Mouse (Mus musculus): ENCODE data around the gene Galnt13. TPM values are rescaled to one million over a fixed set of nuclear protein-coding genes. Genes with fewer than 3 reads are reported as not detected.

Galnt13 gene
- polyA plus RNA-seq (2015; fragmentation: Nextera tagmentation; extraction: Ambion mirVana): 0.14 TPM in 1 of 2 replicates, not detected in the other

- H3K27ac ChIP-seq: no peak within 1 kb of the TSS
- DNase-seq (ENCODE audit: low spot score) (peak; percentile 7), ATAC-seq (replicated peaks; ENCODE audit: low FRiP score, low read depth) (peak; percentile 84)
- peaks cover 29% of the 10 kb centered on the region for H3K27me3 ChIP-seq (ENCODE audit: insufficient read depth, low read length)
- no peak for TF ChIP-seq CTCF (IDR thresholded peaks at IDR 0.05; ENCODE audit: low read depth)
- H3K4me1 ChIP-seq (replicated peaks; ENCODE audit: insufficient read depth, low read length): no peaks in the 10 kb centered on the region
- H3K4me2 ChIP-seq (ENCODE audit: low read length): peak within 1 kb of the TSS; percentile 71
- no peak within 1 kb of the TSS for H3K9ac ChIP-seq (ENCODE audit: low read depth, low read length)
- no peaks in the 10 kb centered on the region for H3K36me3 ChIP-seq (ENCODE audit: insufficient read depth, low read length)
- peak within 1 kb of the TSS; percentile 36 for H3K4me3 ChIP-seq (replicated peaks; ENCODE audit: low read depth, low read length)
- H3K9me3 ChIP-seq (replicated peaks; ENCODE audit: low read length): no peaks in the 10 kb centered on the region
- under 1% methylated on average over 75 of the region's 81 CpGs for WGBS
These were observed at the start of gene Galnt13 for GRCm38 (mm10) chr2:54435937-54436735. Gene Galnt13 (plus strand): TSS chr2:54436317.

- peak; percentile 46 for DNase-seq (ENCODE audit: low spot score)
- Histone ChIP-seq H3K36me3 (ENCODE audit: insufficient read depth, low read length) (no peaks in the 10 kb centered on the region), H3K4me3 (replicated peaks; ENCODE audit: low read depth, low read length) (no peak overlapping the region), H3K9ac (ENCODE audit: low read depth, low read length) (no peak overlapping the region), H3K4me2 (ENCODE audit: low read length) (no peak overlapping the region), H3K9me3 (replicated peaks; ENCODE audit: low read length) (no peaks in the 10 kb centered on the region), H3K27me3 (ENCODE audit: insufficient read depth, low read length) (peaks cover 9% of the 10 kb centered on the region; the same call in 1 of the 2 replicates), H3K27ac (no peak overlapping the region), H3K4me1 (replicated peaks; ENCODE audit: insufficient read depth, low read length) (no peaks in the 10 kb centered on the region)
- no peak for TF ChIP-seq CTCF (IDR thresholded peaks at IDR 0.05; ENCODE audit: low read depth)
- 51% methylated on average over 2 of the region's 2 CpGs for WGBS
- no peak for ATAC-seq (replicated peaks; ENCODE audit: low FRiP score, low read depth)
These were observed 5.1 kb upstream of the Galnt13 start for GRCm38 (mm10) chr2:54431060-54431459.

- ATAC-seq (replicated peaks; ENCODE audit: low FRiP score, low read depth): no peak
- no peak for TF ChIP-seq CTCF (IDR thresholded peaks at IDR 0.05; ENCODE audit: low read depth)
- DNase-seq (ENCODE audit: low spot score): no peak
- Histone ChIP-seq H3K4me1 (replicated peaks; ENCODE audit: insufficient read depth, low read length) (no peaks in the 10 kb centered on the region), H3K9me3 (replicated peaks; ENCODE audit: low read length) (no peaks in the 10 kb centered on the region), H3K36me3 (ENCODE audit: insufficient read depth, low read length) (no peaks in the 10 kb centered on the region), H3K4me2 (ENCODE audit: low read length) (no peak overlapping the region), H3K9ac (ENCODE audit: low read depth, low read length) (no peak overlapping the region), H3K27ac (no peak overlapping the region), H3K27me3 (ENCODE audit: insufficient read depth, low read length) (peaks cover 29% of the 10 kb centered on the region), H3K4me3 (replicated peaks; ENCODE audit: low read depth, low read length) (no peak overlapping the region; the same call in 1 of the 2 replicates)
- 43% methylated on average over 10 of the region's 10 CpGs for WGBS
These were observed 737 bp upstream of the Galnt13 start for GRCm38 (mm10) chr2:54435380-54435779.

- WGBS: 2% methylated on average over 40 of the region's 42 CpGs
- no peak for DNase-seq (ENCODE audit: low spot score)
These were observed 801 bp downstream of the Galnt13 start for GRCm38 (mm10) chr2:54436736-54437500.

GRCm38 (mm10) chr2:54437501-54437830 is 1.3 kb downstream of the Galnt13 start:
- peaks cover 29% of the 10 kb centered on the region for H3K27me3 ChIP-seq (ENCODE audit: insufficient read depth, low read length)
- ATAC-seq (replicated peaks; ENCODE audit: low FRiP score, low read depth) (no peak), DNase-seq (ENCODE audit: low spot score) (no peak)
- no peak overlapping the region for H3K4me2 ChIP-seq (ENCODE audit: low read length)
- no peaks in the 10 kb centered on the region for H3K4me1 ChIP-seq (replicated peaks; ENCODE audit: insufficient read depth, low read length)
- no peak overlapping the region for H3K9ac ChIP-seq (ENCODE audit: low read depth, low read length)
- H3K36me3 ChIP-seq (ENCODE audit: insufficient read depth, low read length): no peaks in the 10 kb centered on the region
- no peak overlapping the region for H3K4me3 ChIP-seq (replicated peaks; ENCODE audit: low read depth, low read length)
- no peak overlapping the region for H3K27ac ChIP-seq
- H3K9me3 ChIP-seq (replicated peaks; ENCODE audit: low read length): no peaks in the 10 kb centered on the region
- WGBS: 4% methylated on average over 9 of the region's 9 CpGs
- TF ChIP-seq CTCF (IDR thresholded peaks at IDR 0.05; ENCODE audit: low read depth): no peak

More at GRCm38 (mm10) chr2:54436736-54437500, 801 bp downstream of the Galnt13 start:
- Histone ChIP-seq H3K4me2 (ENCODE audit: low read length) (peak overlapping the region; percentile 71), H3K4me1 (replicated peaks; ENCODE audit: insufficient read depth, low read length) (no peaks in the 10 kb centered on the region), H3K9me3 (replicated peaks; ENCODE audit: low read length) (no peaks in the 10 kb centered on the region), H3K4me3 (replicated peaks; ENCODE audit: low read depth, low read length) (peak overlapping the region; percentile 36), H3K36me3 (ENCODE audit: insufficient read depth, low read length) (no peaks in the 10 kb centered on the region), H3K9ac (ENCODE audit: low read depth, low read length) (no peak overlapping the region), H3K27me3 (ENCODE audit: insufficient read depth, low read length) (peaks cover 29% of the 10 kb centered on the region), H3K27ac (no peak overlapping the region)
- TF ChIP-seq CTCF (IDR thresholded peaks at IDR 0.05; ENCODE audit: low read depth): no peak
- peak; percentile 17; the same call in 1 of the 2 replicates for ATAC-seq (replicated peaks; ENCODE audit: low FRiP score, low read depth)

GRCm38 (mm10) chr2:54442734-54443500 is 6.8 kb downstream of the Galnt13 start:
- peaks cover 1% of the 10 kb centered on the region; the same call in 1 of the 2 replicates for H3K27me3 ChIP-seq (ENCODE audit: insufficient read depth, low read length)
- H3K4me1 ChIP-seq (replicated peaks; ENCODE audit: insufficient read depth, low read length): no peaks in the 10 kb centered on the region
- H3K27ac ChIP-seq: no peak overlapping the region
- 76% methylated on average over 9 of the region's 9 CpGs for WGBS
- TF ChIP-seq CTCF (IDR thresholded peaks at IDR 0.05; ENCODE audit: low read depth): no peak
- no peak overlapping the region for H3K4me2 ChIP-seq (ENCODE audit: low read length)
- no peak overlapping the region for H3K4me3 ChIP-seq (replicated peaks; ENCODE audit: low read depth, low read length)
- DNase-seq (ENCODE audit: low spot score) (no peak), ATAC-seq (replicated peaks; ENCODE audit: low FRiP score, low read depth) (no peak)
- no peaks in the 10 kb centered on the region for H3K9me3 ChIP-seq (replicated peaks; ENCODE audit: low read length)
- H3K9ac ChIP-seq (ENCODE audit: low read depth, low read length): no peak overlapping the region
- H3K36me3 ChIP-seq (ENCODE audit: insufficient read depth, low read length): no peaks in the 10 kb centered on the region

Data from kidney, postnatal 0 days (tissue).